Mouse (Mus musculus) kidney, postnatal 0 days (tissue): ENCODE measurements around the gene Npnt. TPM values are rescaled to one million over a fixed set of nuclear protein-coding genes. Genes with fewer than 3 reads are reported as not detected.

Source experiments
- ATAC-seq: fragments of 200-750 bp; cut with Nextera tagmentation; replicated peaks from 2 replicates; pipeline ENCODE4 v1.8.0; 2017; ENCODE audit warnings: low read depth, moderate number of reproducible peaks, moderate TSS enrichment, moderate library complexity; ENCODE audit not compliant: low FRiP score
- DNase-seq: peaks from one replicate; pipeline ENCODE4 v3.0.0-alpha.2; 2016; ENCODE audit warnings: low spot score
- H3K27ac ChIP-seq: fragments of 300-500 bp; sonication (generic); 2 replicates; pipeline ENCODE4 v1.5.1; 2014; ENCODE audit warnings: mild to moderate bottlenecking
- H3K27me3 ChIP-seq: fragments of 300-500 bp; sonication (generic); 2 replicates; pipeline ENCODE4 v1.6.1; 2014; ENCODE audit warnings: low read length, mixed read lengths; ENCODE audit not compliant: insufficient read depth
- H3K36me3 ChIP-seq: fragments of 300-500 bp; sonication (generic); 2 replicates; pipeline ENCODE4 v1.6.1; 2014; ENCODE audit warnings: low read length, mixed read lengths; ENCODE audit not compliant: insufficient read depth
- H3K4me1 ChIP-seq: fragments of 300-500 bp; sonication (generic); replicated peaks from 2 replicates; pipeline ENCODE4 v1.6.1; 2014; ENCODE audit warnings: antibody characterized with exemption, low read length, mixed read lengths; ENCODE audit not compliant: insufficient read depth
- H3K4me2 ChIP-seq: fragments of 300-500 bp; sonication (generic); 2 replicates; pipeline ENCODE4 v1.6.1; 2014; ENCODE audit warnings: mild to moderate bottlenecking, low read length, moderate library complexity, mixed read lengths
- H3K4me3 ChIP-seq: fragments of 300-500 bp; sonication (generic); replicated peaks from 2 replicates; pipeline ENCODE4 v1.5.1; 2014; ENCODE audit warnings: low read depth, low read length
- H3K9ac ChIP-seq: fragments of 300-500 bp; sonication (generic); 2 replicates; pipeline ENCODE4 v1.6.1; 2014; ENCODE audit warnings: low read depth, low read length
- H3K9me3 ChIP-seq: fragments of 300-500 bp; sonication (generic); replicated peaks from 2 replicates; pipeline ENCODE4 v1.6.1; 2016; ENCODE audit warnings: low read length, inconsistent platforms, mixed read lengths
- CTCF ChIP-seq: IDR thresholded peaks from 2 replicates; pipeline ENCODE4 v1.5.1; 2016; ENCODE audit warnings: antibody characterized with exemption, low read depth, mild to moderate bottlenecking, moderate library complexity
- WGBS: fragments of 180-500 bp; shearing (Covaris S2); extraction: QIAGEN DNeasy Blood & Tissue Kit; methylation state at CpG from one replicate; pipeline ENCODE4 v1.1.7; 2014; 5-methylcytosine and 5-hydroxymethylcytosine counted together
- polyA plus RNA-seq: library from polyadenylated mRNA; unstranded; fragments of >200 nt; fragmentation: Nextera tagmentation; extraction: Ambion mirVana; gene quantifications from 2 replicates; pipeline ENCODE4 v1.2.1, GENCODE M21; 2015

The Npnt gene
- polyA plus RNA-seq, 1 experiment from 2014 or later = 229 TPM

- TF ChIP-seq CTCF = no peak
- Histone ChIP-seq H3K9ac (no peak overlapping the region), H3K4me3 (no peak overlapping the region), H3K4me1 (no peaks in the 10 kb centered on the region), H3K36me3 (0 out of 2 replicates have a peak, but pooled peaks cover 5% of the 10 kb centered on the region), H3K27me3 (no peaks in the 10 kb centered on the region), H3K4me2 (no peak overlapping the region), H3K27ac (no peak overlapping the region), H3K9me3 (no peaks in the 10 kb centered on the region)
- 95% methylated on average over 15 of the region's 15 CpGs for WGBS
- DNase-seq (no peak), ATAC-seq (no peak)
These were observed 111.3 kb downstream of the Npnt start for GRCm38 (mm10) chr3:132838656-132839417.

- H3K9ac ChIP-seq = no peak overlapping the region
- WGBS = 90% methylated on average over 4 of the region's 4 CpGs
- no peak overlapping the region for H3K4me2 ChIP-seq
- H3K27ac ChIP-seq = no peak overlapping the region
- ATAC-seq = no peak
- H3K27me3 ChIP-seq = no peaks in the 10 kb centered on the region
- TF ChIP-seq CTCF = no peak
- 0 out of 2 replicates have a peak, but pooled peaks cover 5% of the 10 kb centered on the region for H3K36me3 ChIP-seq
- no peaks in the 10 kb centered on the region for H3K9me3 ChIP-seq
- DNase-seq = no peak
- no peaks in the 10 kb centered on the region for H3K4me1 ChIP-seq
- no peak overlapping the region for H3K4me3 ChIP-seq
These were observed 113.0 kb downstream of the Npnt start for GRCm38 (mm10) chr3:132837134-132837533.

GRCm38 (mm10) chr3:132835118-132835794 lies 114.8 kb downstream of the Npnt start:
- ATAC-seq = no peak
- DNase-seq = no peak
- H3K4me1 ChIP-seq = no peaks in the 10 kb centered on the region
- H3K27ac ChIP-seq = no peak overlapping the region
- H3K4me2 ChIP-seq = no peak overlapping the region
- 0 out of 2 replicates have a peak, but pooled peaks cover 5% of the 10 kb centered on the region for H3K36me3 ChIP-seq
- H3K27me3 ChIP-seq = no peaks in the 10 kb centered on the region
- no peak overlapping the region for H3K9ac ChIP-seq
- H3K9me3 ChIP-seq = no peaks in the 10 kb centered on the region
- no peak for TF ChIP-seq CTCF
- H3K4me3 ChIP-seq = no peak overlapping the region
- 82% methylated on average over 6 of the region's 6 CpGs for WGBS

Other genes with a start within 250 kb of the Npnt start
- 21.1 and 21.4 TPM in 2 replicates for gene Ints12, start 141.5 kb upstream of the Npnt start, polyA plus RNA-seq
- 4.5 and 5.0 TPM in 2 replicates for gene Gstcd, start 141.7 kb upstream of the Npnt start, polyA plus RNA-seq